Mouse (Mus musculus) hindbrain, embryonic 12.5 days (tissue): ENCODE results near the gene Serpina12. TPM values are rescaled to one million over a fixed set of nuclear protein-coding genes. Genes with fewer than 3 reads are reported as not detected.

ENCODE experiments used
- ATAC-seq: fragments of 200-750 bp; cut with Nextera tagmentation; 2 replicates; pipeline ENCODE4 v1.8.0; 2017; ENCODE audit warnings: moderate TSS enrichment; ENCODE audit not compliant: low FRiP score
- H3K27ac ChIP-seq: fragments of 300-500 bp; sonication (generic); 2 replicates; pipeline ENCODE4 v1.5.1; 2016; ENCODE audit warnings: mild to moderate bottlenecking
- H3K27me3 ChIP-seq: fragments of 300-500 bp; sonication (generic); 2 replicates; pipeline ENCODE4 v1.6.1; 2016; ENCODE audit warnings: mild to moderate bottlenecking
- H3K36me3 ChIP-seq: fragments of 300-500 bp; sonication (generic); 2 replicates; pipeline ENCODE4 v1.6.1; 2016; ENCODE audit warnings: mild to moderate bottlenecking
- H3K4me1 ChIP-seq: fragments of 300-500 bp; sonication (generic); 2 replicates; pipeline ENCODE4 v1.6.1; 2016
- H3K4me2 ChIP-seq: fragments of 300-500 bp; sonication (generic); replicated peaks from 2 replicates; pipeline ENCODE4 v1.6.1; 2016; ENCODE audit warnings: mild to moderate bottlenecking
- H3K4me3 ChIP-seq: fragments of 300-500 bp; sonication (generic); 2 replicates; pipeline ENCODE4 v1.5.1; 2016; ENCODE audit warnings: mild to moderate bottlenecking
- H3K9ac ChIP-seq: fragments of 300-500 bp; sonication (generic); 2 replicates; pipeline ENCODE4 v1.6.1; 2016; ENCODE audit warnings: mild to moderate bottlenecking, moderate library complexity
- H3K9me3 ChIP-seq: fragments of 300-500 bp; sonication (generic); replicated peaks from 2 replicates; pipeline ENCODE4 v1.6.1; 2016; ENCODE audit warnings: mild to moderate bottlenecking
- whole genome bisulfite sequencing: fragments of 180-500 bp; shearing (Covaris S2); methylation state at CpG from one replicate; pipeline ENCODE4 v1.1.7; 2016; 5-methylcytosine and 5-hydroxymethylcytosine counted together
- polyA plus RNA-seq: library from polyadenylated mRNA; unstranded; fragments of >200 nt; fragmentation: Nextera tagmentation; extraction: Ambion mirVana; gene quantifications from 2 replicates; pipeline ENCODE4 v1.2.1, GENCODE M21; 2016

Serpina12 gene
- polyA plus RNA-seq: not detected in 2 replicates

DNA sequence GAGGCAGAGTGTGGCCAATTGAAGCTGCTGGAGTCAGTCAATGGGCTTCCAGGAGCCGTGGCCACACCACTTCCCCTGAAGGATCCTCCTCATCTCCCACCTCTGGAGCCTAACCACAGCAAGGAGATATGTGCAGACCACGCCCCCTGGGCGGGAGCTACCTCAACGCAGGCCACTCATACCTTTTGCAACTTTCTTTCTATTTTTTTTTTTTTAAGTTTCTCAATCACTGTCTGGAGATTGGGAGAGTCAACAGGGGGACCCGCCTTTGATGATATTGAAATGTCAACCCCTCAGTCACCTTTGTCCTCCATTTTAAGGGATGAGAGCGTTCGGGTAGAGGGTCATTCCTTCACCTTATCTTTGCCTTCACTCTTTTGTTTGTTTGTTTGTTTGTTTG is at the start of gene Serpina12:
Gene Serpina12 (minus strand): TSS at position 101 of the 400 bp plus-strand sequence.
- WGBS: 90% methylated on average over 7 of the region's 7 CpGs
- ATAC-seq: no peak

DNA sequence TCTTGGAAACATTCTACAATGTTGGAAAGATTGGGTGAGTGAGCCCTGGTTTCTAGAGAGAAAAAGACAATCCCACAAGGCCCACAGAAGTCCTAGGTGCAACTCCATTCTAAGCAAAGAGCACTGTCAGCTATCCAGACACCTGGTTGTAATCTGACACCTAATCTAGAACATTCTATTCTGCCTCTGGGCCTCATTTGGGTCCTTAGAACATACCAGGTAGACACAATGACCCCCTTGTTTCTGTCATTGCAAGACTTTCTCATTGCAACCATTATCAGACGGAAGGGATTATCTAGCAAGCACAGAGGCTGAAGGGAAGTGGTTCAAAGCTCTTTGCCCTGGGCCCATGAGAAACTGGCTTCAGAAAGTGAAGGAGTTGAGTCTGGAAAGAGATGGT is 47.1 kb upstream of the Serpina12 start:
- Histone ChIP-seq H3K4me3 (no peak overlapping the region), H3K27ac (no peak overlapping the region), H3K27me3 (no peaks in the 10 kb centered on the region), H3K4me2 (no peak overlapping the region), H3K9ac (no peak overlapping the region), H3K9me3 (no peaks in the 10 kb centered on the region), H3K36me3 (no peaks in the 10 kb centered on the region), H3K4me1 (no peaks in the 10 kb centered on the region)
- ATAC-seq: no peak
- WGBS: 87% methylated on average over 1 of the region's 1 CpGs

More for the DNA sequence above, at the start of gene Serpina12:
- H3K9ac ChIP-seq: no peak within 1 kb of the TSS
- H3K27me3 ChIP-seq: no peaks in the 10 kb centered on the region
- H3K27ac ChIP-seq: no peak within 1 kb of the TSS
- H3K4me1 ChIP-seq: no peaks in the 10 kb centered on the region
- H3K4me3 ChIP-seq: no peak within 1 kb of the TSS
- no peaks in the 10 kb centered on the region for H3K36me3 ChIP-seq
- H3K9me3 ChIP-seq: no peaks in the 10 kb centered on the region
- H3K4me2 ChIP-seq: no peak within 1 kb of the TSS

DNA sequence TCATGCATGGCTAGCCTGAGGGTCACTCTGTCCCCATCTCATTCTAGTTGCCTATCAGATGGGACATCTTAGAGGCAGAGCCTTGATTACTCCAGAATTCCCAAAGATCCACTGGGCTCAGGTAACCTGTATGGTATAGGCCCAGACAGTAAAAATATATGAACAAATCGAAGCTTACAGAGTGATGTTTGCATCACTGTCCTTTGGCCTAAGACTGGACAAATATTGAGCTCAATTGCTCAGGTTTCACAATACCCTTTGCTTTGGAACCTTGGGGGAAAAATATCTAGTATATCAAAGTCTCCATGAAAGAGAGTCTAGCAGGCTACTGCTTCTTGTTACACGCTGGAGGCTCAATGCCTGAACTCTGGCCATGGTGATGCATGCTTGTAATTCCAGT is 45.9 kb upstream of the Serpina12 start:
- 72% methylated on average over 2 of the region's 2 CpGs for WGBS
- Histone ChIP-seq H3K4me2 (no peak overlapping the region), H3K27ac (no peak overlapping the region), H3K4me1 (no peaks in the 10 kb centered on the region), H3K4me3 (no peak overlapping the region), H3K27me3 (no peaks in the 10 kb centered on the region), H3K36me3 (no peaks in the 10 kb centered on the region), H3K9me3 (no peaks in the 10 kb centered on the region), H3K9ac (no peak overlapping the region)
- ATAC-seq: no peak

DNA sequence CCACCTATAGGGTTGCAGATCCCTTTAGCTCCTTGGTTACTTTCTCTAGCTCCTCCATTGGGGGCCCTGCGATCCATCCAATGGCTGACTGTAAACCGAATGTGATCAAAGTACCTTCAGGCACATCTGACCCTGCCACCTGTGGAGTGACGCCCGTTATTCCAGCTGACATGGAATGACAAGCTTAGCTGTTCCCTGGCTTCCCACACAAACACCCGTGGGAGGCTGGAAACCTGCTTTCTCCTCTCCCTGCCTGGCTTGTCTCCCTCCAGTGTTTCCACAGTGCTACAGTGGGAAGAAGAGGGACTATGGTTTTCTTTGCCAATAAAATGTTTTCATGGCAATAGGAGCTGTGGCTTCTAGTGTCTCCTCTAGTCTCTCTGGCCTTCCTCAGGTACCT is 28.0 kb upstream of the Serpina12 start:
- Histone ChIP-seq H3K4me3 (no peak overlapping the region), H3K27ac (no peak overlapping the region), H3K36me3 (no peaks in the 10 kb centered on the region), H3K27me3 (no peaks in the 10 kb centered on the region), H3K9ac (no peak overlapping the region), H3K4me1 (no peaks in the 10 kb centered on the region), H3K4me2 (no peak overlapping the region), H3K9me3 (no peaks in the 10 kb centered on the region)
- 62% methylated on average over 5 of the region's 5 CpGs for WGBS
- no peak for ATAC-seq

DNA sequence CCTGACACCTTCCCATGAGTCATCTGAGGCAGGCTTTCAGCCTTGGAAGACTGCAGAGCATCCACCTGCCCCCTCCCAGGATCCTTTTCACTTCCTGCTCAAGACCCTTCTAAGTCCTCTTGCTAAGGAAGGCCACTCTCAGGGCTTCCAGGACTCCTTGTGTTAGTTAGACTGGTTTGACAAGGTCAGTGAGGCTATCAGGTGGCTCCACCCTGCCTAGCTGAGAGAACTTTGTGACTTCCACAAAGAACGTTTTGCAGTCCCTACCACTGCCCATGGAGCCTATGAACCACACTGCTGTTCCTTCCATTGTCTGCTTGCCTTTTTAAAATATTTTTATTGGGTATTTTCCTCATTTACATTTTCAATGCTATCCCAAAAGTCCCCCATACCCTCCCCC is 27.5 kb upstream of the Serpina12 start:
- H3K36me3 ChIP-seq: no peaks in the 10 kb centered on the region
- no peaks in the 10 kb centered on the region for H3K4me1 ChIP-seq
- no peak overlapping the region for H3K4me2 ChIP-seq
- no peak for ATAC-seq
- no peak overlapping the region for H3K27ac ChIP-seq
- no peak overlapping the region for H3K4me3 ChIP-seq
- WGBS: 49% methylated on average over 1 of the region's 1 CpGs
- no peaks in the 10 kb centered on the region for H3K9me3 ChIP-seq
- H3K9ac ChIP-seq: no peak overlapping the region
- no peaks in the 10 kb centered on the region for H3K27me3 ChIP-seq

DNA sequence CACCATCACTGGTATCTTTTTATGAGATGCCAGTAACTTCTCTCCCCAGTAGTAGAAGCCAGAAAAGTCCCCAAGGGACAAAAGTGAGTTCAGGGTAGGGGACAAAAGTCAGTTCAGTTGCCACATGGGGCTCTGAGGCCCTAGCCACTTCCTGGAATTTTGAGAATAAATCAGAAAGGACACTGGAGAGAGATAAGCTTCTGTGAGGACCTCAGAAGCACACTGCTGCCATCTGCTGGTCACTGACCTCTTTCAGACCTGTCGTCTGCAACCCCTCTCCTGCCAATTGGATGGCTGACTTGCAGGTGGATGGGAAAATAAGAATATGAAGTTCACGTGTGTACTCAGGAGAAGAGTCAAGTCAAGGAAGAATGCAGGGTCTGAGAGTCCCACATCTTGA is 25.4 kb upstream of the Serpina12 start:
- H3K4me2 ChIP-seq: no peak overlapping the region
- no peak overlapping the region for H3K4me3 ChIP-seq
- H3K4me1 ChIP-seq: no peaks in the 10 kb centered on the region
- no peaks in the 10 kb centered on the region for H3K36me3 ChIP-seq
- H3K9ac ChIP-seq: no peak overlapping the region
- H3K9me3 ChIP-seq: no peaks in the 10 kb centered on the region
- peak; percentile 32; the same call in 1 of the 2 replicates for ATAC-seq
- 4% methylated on average over 2 of the region's 2 CpGs for WGBS
- H3K27me3 ChIP-seq: no peaks in the 10 kb centered on the region
- H3K27ac ChIP-seq: no peak overlapping the region

DNA sequence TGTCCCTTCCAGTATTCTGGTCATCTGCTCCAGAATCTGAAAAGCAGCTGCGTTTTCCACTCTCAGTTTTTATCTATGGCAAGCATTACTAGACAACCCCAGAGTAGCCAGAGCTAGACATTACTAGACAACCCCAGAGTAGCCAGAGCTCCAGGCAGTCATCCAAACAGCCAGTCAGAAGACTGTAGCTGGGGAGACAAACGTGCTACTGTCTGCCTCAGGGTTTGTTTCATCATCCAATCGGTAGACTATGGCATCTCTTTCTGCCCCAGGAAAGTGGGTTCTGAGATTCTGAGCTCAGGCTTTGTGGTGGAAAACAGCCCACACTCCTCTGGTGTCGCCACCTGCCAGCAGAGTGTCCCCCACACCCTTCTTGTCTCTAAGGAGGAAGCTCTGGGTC is 23.3 kb upstream of the Serpina12 start:
- Histone ChIP-seq H3K36me3 (no peaks in the 10 kb centered on the region), H3K4me2 (peak overlapping the region; percentile 37), H3K27me3 (no peaks in the 10 kb centered on the region), H3K9me3 (no peaks in the 10 kb centered on the region), H3K4me3 (no peak overlapping the region), H3K9ac (peak overlapping the region; percentile 23; the same call in 1 of the 2 replicates), H3K4me1 (no peaks in the 10 kb centered on the region), H3K27ac (no peak overlapping the region; the same call in 1 of the 2 replicates)
- WGBS: 40% methylated on average over 4 of the region's 4 CpGs
- ATAC-seq: peak; percentile 49

DNA sequence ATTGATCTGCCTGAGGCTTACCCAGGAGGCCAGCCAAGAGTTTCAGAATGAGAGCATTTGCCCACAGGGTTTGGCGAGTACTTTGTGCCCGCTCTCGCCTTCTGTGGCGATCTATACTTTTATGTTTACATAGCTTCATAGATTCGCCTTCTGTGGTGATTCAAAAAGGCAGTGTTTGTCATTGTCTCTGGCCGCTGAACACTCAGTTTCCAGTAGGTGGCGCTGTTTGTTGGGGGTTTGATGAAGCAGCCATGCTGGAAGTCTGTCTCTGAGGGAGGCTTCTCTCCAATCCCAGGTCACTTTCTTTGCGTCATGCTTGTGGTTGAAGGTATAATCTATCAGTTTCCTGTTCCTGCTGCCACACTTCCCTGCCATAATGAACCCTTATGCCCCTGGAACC is 22.0 kb upstream of the Serpina12 start:
- Histone ChIP-seq H3K4me3 (no peak overlapping the region), H3K27ac (no peak overlapping the region), H3K4me2 (no peak overlapping the region), H3K27me3 (no peaks in the 10 kb centered on the region), H3K9me3 (no peaks in the 10 kb centered on the region), H3K36me3 (no peaks in the 10 kb centered on the region), H3K9ac (no peak overlapping the region), H3K4me1 (no peaks in the 10 kb centered on the region)
- WGBS: 23% methylated on average over 8 of the region's 8 CpGs
- no peak for ATAC-seq

DNA sequence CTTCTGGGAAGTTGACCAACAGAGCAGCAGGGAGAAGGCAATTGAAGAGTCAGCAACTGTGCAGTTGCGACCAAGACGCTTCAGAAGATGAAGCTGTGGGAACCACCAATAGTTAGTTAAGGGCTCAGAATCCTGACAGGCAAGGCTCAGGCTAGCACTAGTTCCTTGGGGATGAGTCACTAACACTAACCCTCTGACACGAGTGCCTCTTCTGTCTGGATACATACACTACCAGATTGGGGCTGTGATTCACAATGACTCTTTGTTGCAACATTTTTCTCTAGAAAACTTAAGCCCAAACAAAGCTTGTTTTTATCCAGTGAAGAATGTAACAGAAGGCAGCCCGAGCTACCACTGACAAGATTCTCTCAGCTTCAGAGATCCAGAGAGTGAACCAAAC is 20.8 kb upstream of the Serpina12 start:
- 89% methylated on average over 4 of the region's 4 CpGs for WGBS
- H3K27ac ChIP-seq: no peak overlapping the region
- H3K36me3 ChIP-seq: no peaks in the 10 kb centered on the region
- no peak for ATAC-seq
- H3K4me2 ChIP-seq: no peak overlapping the region
- no peaks in the 10 kb centered on the region for H3K27me3 ChIP-seq
- H3K4me1 ChIP-seq: no peaks in the 10 kb centered on the region
- no peaks in the 10 kb centered on the region for H3K9me3 ChIP-seq
- H3K4me3 ChIP-seq: no peak overlapping the region
- H3K9ac ChIP-seq: no peak overlapping the region

DNA sequence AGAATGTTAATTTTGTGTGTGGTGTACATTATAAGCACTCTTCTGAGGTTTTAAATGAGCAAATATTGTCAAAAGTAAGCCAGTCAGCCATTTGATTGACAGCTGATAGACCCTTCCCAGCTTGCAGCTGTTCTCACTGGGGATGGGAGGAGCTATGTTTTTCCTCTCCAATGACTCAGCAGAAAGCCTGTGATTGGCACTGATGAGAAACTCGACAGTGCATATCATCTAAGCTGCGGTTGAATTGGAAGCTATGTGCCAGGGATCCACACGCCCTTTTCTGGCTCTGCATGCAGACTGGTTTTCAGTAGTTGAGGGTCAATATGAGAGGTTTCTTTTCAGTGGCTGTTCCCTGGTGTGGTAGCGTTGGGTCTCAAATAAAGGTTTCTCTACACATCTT is 20.3 kb upstream of the Serpina12 start:
- H3K9me3 ChIP-seq: no peaks in the 10 kb centered on the region
- WGBS: 62% methylated on average over 4 of the region's 4 CpGs
- H3K27ac ChIP-seq: no peak overlapping the region
- no peak overlapping the region for H3K4me2 ChIP-seq
- H3K9ac ChIP-seq: no peak overlapping the region
- ATAC-seq: no peak
- H3K36me3 ChIP-seq: no peaks in the 10 kb centered on the region
- H3K4me1 ChIP-seq: no peaks in the 10 kb centered on the region
- no peak overlapping the region for H3K4me3 ChIP-seq
- no peaks in the 10 kb centered on the region for H3K27me3 ChIP-seq

DNA sequence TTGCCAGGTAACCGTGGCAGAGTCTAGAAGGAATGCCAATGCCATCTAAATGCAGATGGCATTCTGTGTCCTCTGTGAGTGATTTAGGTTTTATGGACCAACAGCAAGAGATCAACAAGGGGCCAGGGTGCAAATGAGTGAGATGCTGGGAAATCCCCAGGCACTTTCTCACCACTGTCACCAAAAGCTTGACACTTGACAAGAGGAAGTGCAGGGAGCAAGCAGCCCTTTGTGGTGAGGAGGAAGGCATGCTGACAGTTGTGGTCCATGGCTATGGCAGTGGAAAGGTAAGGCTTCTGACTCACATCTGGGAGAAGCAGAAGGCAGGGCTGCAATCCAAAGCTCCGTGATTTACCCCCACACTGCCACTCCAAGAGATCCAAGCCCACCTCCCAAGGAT is 17.6 kb upstream of the Serpina12 start:
- H3K9ac ChIP-seq: no peak overlapping the region
- no peaks in the 10 kb centered on the region for H3K36me3 ChIP-seq
- H3K27me3 ChIP-seq: no peaks in the 10 kb centered on the region
- no peak for ATAC-seq
- no peak overlapping the region for H3K4me2 ChIP-seq
- H3K9me3 ChIP-seq: no peaks in the 10 kb centered on the region
- H3K27ac ChIP-seq: no peak overlapping the region
- H3K4me3 ChIP-seq: no peak overlapping the region
- H3K4me1 ChIP-seq: no peaks in the 10 kb centered on the region
- WGBS: 58% methylated on average over 2 of the region's 2 CpGs

DNA sequence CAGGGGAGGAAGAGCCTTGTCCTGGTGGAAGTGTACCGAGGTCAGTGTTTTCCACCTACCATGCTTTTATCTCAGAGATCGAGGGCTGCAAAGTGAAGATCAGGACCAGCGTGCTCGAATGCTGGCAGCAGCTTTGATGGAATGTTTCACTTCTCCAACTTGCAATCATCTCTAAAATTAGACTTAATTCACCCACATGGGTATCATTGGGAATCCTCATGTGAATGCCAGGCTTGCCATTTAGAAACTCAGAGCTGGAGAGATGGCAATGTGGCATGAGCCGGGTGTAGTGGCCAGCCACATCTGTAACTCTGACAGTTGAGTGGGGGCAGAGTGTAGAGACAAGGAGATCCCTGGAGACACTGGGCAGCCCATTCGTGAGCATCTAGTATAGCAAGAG is 15.9 kb upstream of the Serpina12 start:
- Histone ChIP-seq H3K27me3 (no peaks in the 10 kb centered on the region), H3K4me3 (no peak overlapping the region), H3K36me3 (no peaks in the 10 kb centered on the region), H3K27ac (no peak overlapping the region), H3K9me3 (no peaks in the 10 kb centered on the region), H3K9ac (no peak overlapping the region), H3K4me2 (no peak overlapping the region), H3K4me1 (no peaks in the 10 kb centered on the region)
- no peak for ATAC-seq
- 82% methylated on average over 6 of the region's 6 CpGs for WGBS

DNA sequence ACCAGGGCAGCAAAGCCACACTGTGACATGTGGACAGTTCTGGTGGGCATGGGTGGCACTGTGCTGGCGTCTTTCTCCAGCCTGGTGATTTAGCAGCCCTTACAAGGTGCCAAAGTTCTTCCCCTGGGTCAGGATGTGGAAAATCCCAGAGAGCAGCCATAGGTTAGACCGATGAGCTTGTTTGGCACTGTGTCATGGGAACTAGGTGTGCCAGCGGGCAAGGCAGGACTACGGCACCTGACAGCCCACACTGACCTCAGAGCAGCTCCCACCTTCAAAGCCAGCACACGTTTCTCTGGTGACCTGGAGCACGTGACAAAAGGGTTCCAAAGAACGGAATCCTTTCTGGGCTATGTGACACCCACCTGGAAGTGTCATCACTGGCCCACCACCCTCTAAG is 13.3 kb upstream of the Serpina12 start:
- Histone ChIP-seq H3K27ac (no peak overlapping the region), H3K4me3 (no peak overlapping the region), H3K36me3 (no peaks in the 10 kb centered on the region), H3K9me3 (no peaks in the 10 kb centered on the region), H3K27me3 (no peaks in the 10 kb centered on the region), H3K4me1 (no peaks in the 10 kb centered on the region), H3K4me2 (no peak overlapping the region), H3K9ac (no peak overlapping the region)
- ATAC-seq: no peak
- 84% methylated on average over 7 of the region's 7 CpGs for WGBS
